Mouse (Mus musculus): ENCODE measurements around the gene Pip5k1b.
A peak's percentile ranks its signal among the peaks of the same experiment; 100 is the strongest.
"Not testable (repeated sequence)": the region's sequence is repeated elsewhere in the genome, so short reads cannot be mapped to it uniquely, and the experiment has no call there.

The Pip5k1b gene

GRCm38 (mm10) chr19:24555466-24555903 lies at the start of gene Pip5k1b:
Gene Pip5k1b, minus strand, starts transcription at chr19:24555872.
- peak; percentile 28 for DNase-seq (ENCODE audit: low read depth)

GRCm38 (mm10) chr19:24604105-24604504 lies 48.4 kb upstream of the Pip5k1b start:
- DNase-seq (ENCODE audit: low read depth), result no peak

GRCm38 (mm10) chr19:24603431-24603830 lies 47.8 kb upstream of the Pip5k1b start:
- peak; percentile 10 for DNase-seq (ENCODE audit: low read depth)

- no peak for DNase-seq (ENCODE audit: low read depth)
Observed at GRCm38 (mm10) chr19:24586726-24587125, 31.1 kb upstream of the Pip5k1b start.

GRCm38 (mm10) chr19:24585171-24585570 lies 29.5 kb upstream of the Pip5k1b start:
- no peak for DNase-seq (ENCODE audit: low read depth)

GRCm38 (mm10) chr19:24583956-24584355 lies 28.3 kb upstream of the Pip5k1b start:
- no peak for DNase-seq (ENCODE audit: low read depth)

- DNase-seq (ENCODE audit: low read depth), result no peak
Observed at GRCm38 (mm10) chr19:24576125-24576524, 20.5 kb upstream of the Pip5k1b start.

GRCm38 (mm10) chr19:24571756-24572181 lies 16.1 kb upstream of the Pip5k1b start:
- no peak for DNase-seq (ENCODE audit: low read depth)

- no peak for DNase-seq (ENCODE audit: low read depth)
Observed at GRCm38 (mm10) chr19:24570969-24571368, 15.3 kb upstream of the Pip5k1b start.

- DNase-seq (ENCODE audit: low read depth), result no peak
Observed at GRCm38 (mm10) chr19:24557456-24557855, 1.8 kb upstream of the Pip5k1b start.

- no peak for DNase-seq (ENCODE audit: low read depth)
Observed at GRCm38 (mm10) chr19:24556585-24556966, 904 bp upstream of the Pip5k1b start.

- peak; percentile 50 for DNase-seq (ENCODE audit: low read depth)
Observed at GRCm38 (mm10) chr19:24555904-24556584, 372 bp upstream of the Pip5k1b start.

GRCm38 (mm10) chr19:24554911-24555465 lies 684 bp downstream of the Pip5k1b start:
- peak; percentile 54 for DNase-seq (ENCODE audit: low read depth)

GRCm38 (mm10) chr19:24554425-24554824 lies 1.2 kb downstream of the Pip5k1b start:
- DNase-seq (ENCODE audit: low read depth), result no peak

- DNase-seq (ENCODE audit: low read depth), result no peak
Observed at GRCm38 (mm10) chr19:24553291-24554075, 2.2 kb downstream of the Pip5k1b start.

GRCm38 (mm10) chr19:24552641-24553040 lies 3.0 kb downstream of the Pip5k1b start:
- not testable (repeated sequence) for DNase-seq (ENCODE audit: low read depth)

- DNase-seq (ENCODE audit: low read depth), result no peak
Observed at GRCm38 (mm10) chr19:24551196-24551954, 4.3 kb downstream of the Pip5k1b start.

GRCm38 (mm10) chr19:24550778-24551177 lies 4.9 kb downstream of the Pip5k1b start:
- no peak for DNase-seq (ENCODE audit: low read depth)

- no peak for DNase-seq (ENCODE audit: low read depth)
Observed at GRCm38 (mm10) chr19:24550016-24550415, 5.7 kb downstream of the Pip5k1b start.

GRCm38 (mm10) chr19:24548337-24548736 lies 7.3 kb downstream of the Pip5k1b start:
- DNase-seq (ENCODE audit: low read depth), result no peak

- DNase-seq (ENCODE audit: low read depth), result no peak
Observed at GRCm38 (mm10) chr19:24546153-24546552, 9.5 kb downstream of the Pip5k1b start.

Measured in c-Kit-positive CD71-positive TER-119-negative erythroid progenitor cells, embryonic 14.5 days (primary cell).